Mouse (Mus musculus) stomach, postnatal 0 days (tissue): Measurements from ENCODE around the gene Aldh18a1.

Experiments used
- CTCF ChIP-seq: IDR thresholded peaks from 2 replicates; pipeline ENCODE4 v1.5.1; 2016; ENCODE audit warnings: antibody characterized with exemption, low read depth, mild to moderate bottlenecking, moderate library complexity
- EP300 ChIP-seq: optimal IDR thresholded peaks from 2 replicates; pipeline ENCODE3; 2016; ENCODE audit warnings: antibody characterized with exemption

DNA sequence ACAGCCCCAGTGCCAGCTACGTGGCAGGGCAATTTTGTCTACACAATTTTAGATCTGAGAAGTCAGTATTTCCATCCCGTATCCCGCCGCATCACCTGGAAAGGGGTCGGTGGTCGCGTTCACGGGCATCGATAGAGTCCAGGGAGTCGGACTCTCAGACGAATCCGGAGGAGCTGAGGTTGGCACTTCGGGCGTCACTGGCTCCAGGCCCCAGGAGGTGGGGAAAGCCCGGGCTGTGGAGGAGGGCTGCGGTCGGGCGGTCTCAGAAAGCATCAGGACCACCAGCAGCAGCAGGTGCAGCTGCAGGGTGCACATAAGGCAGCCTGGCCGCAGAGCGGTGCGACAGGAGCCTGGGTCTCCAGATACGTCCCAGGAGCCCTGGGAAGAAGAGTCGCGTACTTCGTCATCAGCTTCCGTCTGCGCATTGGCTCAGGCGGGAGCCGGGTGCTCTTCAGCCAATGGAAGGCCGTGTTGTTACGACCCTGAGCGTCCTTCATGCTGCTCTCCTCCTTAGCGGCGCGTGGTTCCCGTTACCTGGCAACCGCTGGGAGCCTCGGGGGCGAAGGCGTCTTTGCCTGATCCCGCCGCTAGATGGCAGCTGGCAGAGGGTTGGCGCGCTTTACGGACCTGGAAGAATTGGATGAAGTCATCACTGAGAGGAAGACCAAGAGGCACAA is 23.7 kb upstream of the Aldh18a1 start, which contains the start of the genes Tctn3 and Entpd1:
- TF ChIP-seq CTCF (peak; percentile 99), EP300 (no peak)
